Mouse (Mus musculus) spleen, adult 18-20 months (tissue): ENCODE data around the gene Rrm2.

Experiments
- DNase-seq, 2 experiments: peaks; one replicate each; pipeline ENCODE4 v3.0.0; 2022; ENCODE audit warnings: mixed read lengths in 2 of 2

The Rrm2 gene

GRCm38 (mm10) chr12:24755471-24755870 lies 47.4 kb downstream of the Rrm2 start:
- no peak for DNase-seq

GRCm38 (mm10) chr12:24757387-24757786 lies 49.3 kb downstream of the Rrm2 start:
- DNase-seq = no peak

GRCm38 (mm10) chr12:24758374-24758773 lies 50.3 kb downstream of the Rrm2 start:
- DNase-seq = peak in 1 of 2 experiments; percentile 9

- DNase-seq = no peak
Observed at GRCm38 (mm10) chr12:24762253-24762652, 54.2 kb downstream of the Rrm2 start.
